Mouse (Mus musculus): Measurements from ENCODE around the gene Stk24. TPM values are rescaled to one million over a fixed set of nuclear protein-coding genes. Genes with fewer than 3 reads are reported as not detected.

Stk24 gene
- polyA plus RNA-seq, 1 experiment from 2014 or later = 36.6 TPM

DNA sequence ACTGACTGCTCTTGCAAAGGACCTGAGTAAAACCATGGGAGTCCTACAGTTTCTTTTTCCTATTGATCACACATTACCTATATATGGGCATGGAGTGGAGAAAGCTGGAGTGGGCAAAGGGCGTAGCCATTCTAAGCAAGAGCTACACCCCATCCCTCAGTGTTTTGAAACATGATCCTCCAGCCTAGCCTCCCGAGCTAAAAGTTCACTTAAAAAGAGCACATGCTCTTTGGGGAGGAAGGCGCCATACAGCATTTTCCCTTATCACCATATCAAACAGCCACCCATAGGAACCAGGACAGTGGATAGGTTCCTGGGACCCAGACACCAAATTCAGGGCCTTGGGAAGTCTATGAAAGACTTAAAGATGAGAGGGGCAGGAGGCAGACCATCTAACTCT, 20.8 kb downstream of the Stk24 start:
- no peaks in the 10 kb centered on the region for H3K27me3 ChIP-seq (replicated peaks)
- H3K4me1 ChIP-seq = peaks cover 6% of the 10 kb centered on the region; the same call in 1 of the 2 replicates
- no peak overlapping the region for H3K27ac ChIP-seq
- ATAC-seq (ENCODE audit: low FRiP score, low read depth) = no peak
- H3K9ac ChIP-seq = no peak overlapping the region
- 0 out of 2 replicates have a peak, but pooled peaks cover 4% of the 10 kb centered on the region for H3K36me3 ChIP-seq
- no peak overlapping the region for H3K4me3 ChIP-seq
- H3K4me2 ChIP-seq (replicated peaks) = no peak overlapping the region
- 45% methylated on average over 3 of the region's 3 CpGs for WGBS
- no peaks in the 10 kb centered on the region for H3K9me3 ChIP-seq

GRCm38 (mm10) chr14:121358327-121358726, 21.5 kb downstream of the Stk24 start:
- Histone ChIP-seq H3K4me3 (no peak overlapping the region), H3K9me3 (no peaks in the 10 kb centered on the region), H3K27ac (no peak overlapping the region), H3K36me3 (0 out of 2 replicates have a peak, but pooled peaks cover 4% of the 10 kb centered on the region), H3K9ac (no peak overlapping the region), H3K4me2 (replicated peaks) (no peak overlapping the region), H3K4me1 (peaks cover 6% of the 10 kb centered on the region; the same call in 1 of the 2 replicates), H3K27me3 (replicated peaks) (no peaks in the 10 kb centered on the region)
- no peak for ATAC-seq (ENCODE audit: low FRiP score, low read depth)
- 89% methylated on average over 1 of the region's 1 CpGs for WGBS

- no peak overlapping the region for H3K4me3 ChIP-seq
- ATAC-seq (ENCODE audit: low FRiP score, low read depth) = no peak
- H3K4me1 ChIP-seq = peaks cover 6% of the 10 kb centered on the region; the same call in 1 of the 2 replicates
- no peaks in the 10 kb centered on the region for H3K36me3 ChIP-seq
- H3K4me2 ChIP-seq (replicated peaks) = no peak overlapping the region
- no peaks in the 10 kb centered on the region for H3K27me3 ChIP-seq (replicated peaks)
- 83% methylated on average over 8 of the region's 8 CpGs for WGBS
- H3K9ac ChIP-seq = no peak overlapping the region
- H3K9me3 ChIP-seq = no peaks in the 10 kb centered on the region
- H3K27ac ChIP-seq = no peak overlapping the region
Measured at GRCm38 (mm10) chr14:121356336-121356862, 23.4 kb downstream of the Stk24 start.

DNA sequence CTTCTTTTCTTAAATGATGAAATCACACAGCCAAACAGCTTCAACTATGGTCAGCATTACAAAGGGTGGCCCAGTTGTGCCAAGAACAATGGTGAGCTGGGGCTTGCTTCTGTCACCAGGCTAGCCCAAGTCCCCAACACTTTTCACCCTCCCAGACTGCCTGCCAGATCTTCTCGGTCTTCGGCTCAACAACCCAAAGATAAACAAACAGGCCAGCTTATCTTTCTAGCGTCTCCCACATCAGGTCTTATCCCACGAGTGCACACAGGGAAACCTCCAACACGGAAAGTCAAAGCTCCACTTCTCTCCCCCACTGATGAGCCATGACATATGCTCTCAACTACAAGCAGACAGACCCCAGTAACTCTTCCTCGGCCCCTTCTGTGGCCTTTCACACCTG, 24.1 kb downstream of the Stk24 start:
- H3K9ac ChIP-seq = no peak overlapping the region
- H3K4me2 ChIP-seq (replicated peaks) = no peak overlapping the region
- H3K9me3 ChIP-seq = no peaks in the 10 kb centered on the region
- H3K4me3 ChIP-seq = no peak overlapping the region
- 74% methylated on average over 6 of the region's 6 CpGs for WGBS
- H3K4me1 ChIP-seq = peaks cover 6% of the 10 kb centered on the region; the same call in 1 of the 2 replicates
- no peaks in the 10 kb centered on the region for H3K36me3 ChIP-seq
- ATAC-seq (ENCODE audit: low FRiP score, low read depth) = no peak
- H3K27me3 ChIP-seq (replicated peaks) = no peaks in the 10 kb centered on the region
- H3K27ac ChIP-seq = no peak overlapping the region

DNA sequence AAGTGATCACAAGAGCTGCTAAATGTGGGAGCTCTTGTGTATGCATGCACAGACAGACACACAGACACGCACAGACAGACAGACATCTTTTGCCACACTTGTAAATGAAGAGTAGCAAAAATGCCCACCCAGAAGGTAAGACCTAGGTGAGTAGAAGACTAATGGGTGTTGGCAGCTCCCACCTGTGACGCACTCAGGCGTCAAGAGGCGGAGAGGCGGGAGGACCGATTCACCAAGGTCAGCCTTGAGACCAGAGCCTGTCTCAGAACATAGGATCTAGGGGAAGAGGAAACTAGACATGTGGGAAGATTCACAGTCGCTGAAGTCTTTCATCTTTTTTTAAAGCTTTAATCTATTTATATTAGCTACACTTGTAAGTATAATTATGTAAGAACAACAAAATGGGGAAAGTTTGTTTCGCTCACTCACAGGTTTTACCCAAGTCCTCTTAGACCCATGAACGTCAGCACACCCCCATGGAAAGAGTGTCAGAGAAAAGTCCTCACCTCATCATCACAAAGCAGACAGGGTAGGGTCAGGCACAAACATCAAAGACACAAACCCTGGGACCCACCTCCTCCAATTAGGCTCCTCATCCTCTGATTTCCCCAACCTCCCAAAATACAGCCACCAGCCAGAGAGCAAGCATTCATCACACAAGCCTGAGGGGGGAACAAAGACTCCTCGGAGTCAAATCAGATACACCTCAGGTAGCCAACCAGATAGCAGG, 26.0 kb downstream of the Stk24 start:
- ATAC-seq (ENCODE audit: low FRiP score, low read depth) = no peak
- Histone ChIP-seq H3K27ac (no peak overlapping the region), H3K4me2 (replicated peaks) (no peak overlapping the region), H3K9ac (no peak overlapping the region), H3K4me1 (0 out of 2 replicates have a peak, but pooled peaks cover 6% of the 10 kb centered on the region), H3K27me3 (replicated peaks) (no peaks in the 10 kb centered on the region), H3K9me3 (no peaks in the 10 kb centered on the region), H3K36me3 (no peaks in the 10 kb centered on the region), H3K4me3 (no peak overlapping the region)
- WGBS = 84% methylated on average over 10 of the region's 10 CpGs

DNA sequence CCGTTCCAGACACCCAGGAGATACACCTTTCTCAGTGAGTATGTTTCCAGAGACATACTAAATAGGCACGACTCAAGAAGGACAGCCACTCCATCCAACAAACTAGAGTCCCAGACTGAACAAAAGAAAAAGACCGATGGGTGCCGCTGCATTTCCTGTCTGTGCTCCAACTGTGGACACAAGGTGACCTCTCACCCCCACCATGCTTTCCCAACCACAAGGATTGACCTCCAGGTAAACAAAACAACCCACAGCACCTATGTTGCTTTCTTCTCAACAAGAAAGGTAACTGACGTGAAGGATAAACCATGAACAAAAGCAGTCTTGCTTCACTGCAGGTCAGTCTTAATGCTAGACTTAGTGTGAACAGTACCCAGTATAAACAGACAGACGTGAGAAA, 27.1 kb downstream of the Stk24 start:
- Histone ChIP-seq H3K9me3 (no peaks in the 10 kb centered on the region), H3K36me3 (no peaks in the 10 kb centered on the region), H3K4me3 (no peak overlapping the region), H3K27ac (no peak overlapping the region), H3K4me2 (replicated peaks) (no peak overlapping the region), H3K9ac (no peak overlapping the region), H3K4me1 (peaks cover 9% of the 10 kb centered on the region; the same call in 1 of the 2 replicates), H3K27me3 (replicated peaks) (no peaks in the 10 kb centered on the region)
- 89% methylated on average over 6 of the region's 6 CpGs for WGBS
- ATAC-seq (ENCODE audit: low FRiP score, low read depth) = no peak

DNA sequence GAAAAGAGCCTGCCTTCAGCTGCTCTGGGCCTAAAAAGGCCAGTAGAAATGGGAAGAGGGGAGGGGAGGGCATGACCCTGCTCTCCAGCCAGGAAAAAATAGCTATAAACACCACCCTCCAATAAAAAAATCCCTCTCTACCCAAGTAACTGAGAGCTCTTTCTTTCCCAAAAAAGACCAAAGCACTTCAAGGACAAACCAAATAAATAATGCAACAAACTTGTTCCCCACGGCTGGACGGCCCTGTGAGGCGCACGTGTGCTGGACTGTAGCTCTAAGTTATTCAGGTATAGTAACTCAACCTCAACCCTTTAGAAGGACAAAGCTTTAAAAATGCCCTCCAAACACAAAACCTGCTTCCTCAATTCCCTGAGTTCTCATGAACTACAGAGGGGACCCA, 28.1 kb downstream of the Stk24 start:
- Histone ChIP-seq H3K4me2 (replicated peaks) (no peak overlapping the region), H3K4me3 (no peak overlapping the region), H3K9ac (no peak overlapping the region), H3K4me1 (peaks cover 8% of the 10 kb centered on the region; the same call in 1 of the 2 replicates), H3K9me3 (no peaks in the 10 kb centered on the region), H3K27me3 (replicated peaks) (no peaks in the 10 kb centered on the region), H3K27ac (no peak overlapping the region), H3K36me3 (no peaks in the 10 kb centered on the region)
- WGBS = 90% methylated on average over 4 of the region's 4 CpGs
- ATAC-seq (ENCODE audit: low FRiP score, low read depth) = no peak

GRCm38 (mm10) chr14:121350011-121350410, 29.8 kb downstream of the Stk24 start:
- H3K4me3 ChIP-seq = no peak overlapping the region
- H3K27ac ChIP-seq = no peak overlapping the region
- H3K27me3 ChIP-seq (replicated peaks) = no peaks in the 10 kb centered on the region
- H3K36me3 ChIP-seq = no peaks in the 10 kb centered on the region
- H3K9ac ChIP-seq = no peak overlapping the region
- no peak overlapping the region for H3K4me2 ChIP-seq (replicated peaks)
- H3K9me3 ChIP-seq = no peaks in the 10 kb centered on the region
- WGBS = 82% methylated on average over 8 of the region's 8 CpGs
- no peak for ATAC-seq (ENCODE audit: low FRiP score, low read depth)
- H3K4me1 ChIP-seq = peaks cover 8% of the 10 kb centered on the region; the same call in 1 of the 2 replicates

- peaks cover 8% of the 10 kb centered on the region; the same call in 1 of the 2 replicates for H3K4me1 ChIP-seq
- no peak overlapping the region for H3K27ac ChIP-seq
- H3K4me3 ChIP-seq = no peak overlapping the region
- H3K27me3 ChIP-seq (replicated peaks) = no peaks in the 10 kb centered on the region
- no peak for ATAC-seq (ENCODE audit: low FRiP score, low read depth)
- H3K4me2 ChIP-seq (replicated peaks) = no peak overlapping the region
- H3K36me3 ChIP-seq = no peaks in the 10 kb centered on the region
- no peaks in the 10 kb centered on the region for H3K9me3 ChIP-seq
- H3K9ac ChIP-seq = no peak overlapping the region
- WGBS = 89% methylated on average over 5 of the region's 5 CpGs
Measured at GRCm38 (mm10) chr14:121349291-121349690, 30.5 kb downstream of the Stk24 start.

- Histone ChIP-seq H3K4me3 (no peak overlapping the region), H3K36me3 (no peaks in the 10 kb centered on the region), H3K4me2 (replicated peaks) (no peak overlapping the region), H3K9ac (no peak overlapping the region), H3K27ac (no peak overlapping the region), H3K9me3 (no peaks in the 10 kb centered on the region), H3K4me1 (peaks cover 8% of the 10 kb centered on the region; the same call in 1 of the 2 replicates), H3K27me3 (replicated peaks) (no peaks in the 10 kb centered on the region)
- no peak for ATAC-seq (ENCODE audit: low FRiP score, low read depth)
- 61% methylated on average over 8 of the region's 8 CpGs for WGBS
Measured at GRCm38 (mm10) chr14:121348256-121348655, 31.6 kb downstream of the Stk24 start.

GRCm38 (mm10) chr14:121347134-121347533, 32.7 kb downstream of the Stk24 start:
- peaks cover 8% of the 10 kb centered on the region; the same call in 1 of the 2 replicates for H3K4me1 ChIP-seq
- no peak overlapping the region for H3K27ac ChIP-seq
- no peak overlapping the region for H3K4me2 ChIP-seq (replicated peaks)
- H3K36me3 ChIP-seq = no peaks in the 10 kb centered on the region
- H3K9ac ChIP-seq = no peak overlapping the region
- no peaks in the 10 kb centered on the region for H3K9me3 ChIP-seq
- WGBS = 93% methylated on average over 10 of the region's 10 CpGs
- no peak for ATAC-seq (ENCODE audit: low FRiP score, low read depth)
- no peak overlapping the region for H3K4me3 ChIP-seq
- no peaks in the 10 kb centered on the region for H3K27me3 ChIP-seq (replicated peaks)

DNA sequence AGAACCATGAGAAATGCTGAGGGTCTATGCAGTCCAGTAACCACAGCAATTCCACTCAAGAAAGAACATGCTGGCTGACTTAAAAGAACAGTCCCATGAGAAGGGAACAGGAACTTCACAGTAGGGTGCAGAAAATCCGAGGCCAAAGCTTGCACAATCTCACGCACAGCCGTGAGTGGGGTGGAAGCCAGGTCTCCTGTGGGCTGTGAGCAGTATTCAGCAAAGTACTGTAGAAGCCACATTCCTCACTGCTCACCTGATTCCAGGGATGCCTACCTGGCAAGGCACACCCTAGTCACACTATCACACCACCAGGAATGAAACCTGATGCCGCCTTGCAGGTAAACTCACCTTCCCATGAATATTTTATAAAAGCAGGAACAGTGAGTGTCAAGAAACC, 33.2 kb downstream of the Stk24 start:
- Histone ChIP-seq H3K4me1 (peaks cover 8% of the 10 kb centered on the region; the same call in 1 of the 2 replicates), H3K27ac (no peak overlapping the region), H3K36me3 (no peaks in the 10 kb centered on the region), H3K9me3 (no peaks in the 10 kb centered on the region), H3K27me3 (replicated peaks) (no peaks in the 10 kb centered on the region), H3K4me3 (no peak overlapping the region), H3K4me2 (replicated peaks) (no peak overlapping the region), H3K9ac (no peak overlapping the region)
- 80% methylated on average over 4 of the region's 4 CpGs for WGBS
- no peak for ATAC-seq (ENCODE audit: low FRiP score, low read depth)

All from neural tube, embryonic 12.5 days (tissue).